Mouse (Mus musculus): Measurements from ENCODE around the gene Ptf1a. TPM values are rescaled to one million over a fixed set of nuclear protein-coding genes. Genes with fewer than 3 reads are reported as not detected.

Ptf1a gene
- polyA plus RNA-seq (2012; rRNA removed) = 0.42 and 0.65 TPM in 2 replicates

DNA sequence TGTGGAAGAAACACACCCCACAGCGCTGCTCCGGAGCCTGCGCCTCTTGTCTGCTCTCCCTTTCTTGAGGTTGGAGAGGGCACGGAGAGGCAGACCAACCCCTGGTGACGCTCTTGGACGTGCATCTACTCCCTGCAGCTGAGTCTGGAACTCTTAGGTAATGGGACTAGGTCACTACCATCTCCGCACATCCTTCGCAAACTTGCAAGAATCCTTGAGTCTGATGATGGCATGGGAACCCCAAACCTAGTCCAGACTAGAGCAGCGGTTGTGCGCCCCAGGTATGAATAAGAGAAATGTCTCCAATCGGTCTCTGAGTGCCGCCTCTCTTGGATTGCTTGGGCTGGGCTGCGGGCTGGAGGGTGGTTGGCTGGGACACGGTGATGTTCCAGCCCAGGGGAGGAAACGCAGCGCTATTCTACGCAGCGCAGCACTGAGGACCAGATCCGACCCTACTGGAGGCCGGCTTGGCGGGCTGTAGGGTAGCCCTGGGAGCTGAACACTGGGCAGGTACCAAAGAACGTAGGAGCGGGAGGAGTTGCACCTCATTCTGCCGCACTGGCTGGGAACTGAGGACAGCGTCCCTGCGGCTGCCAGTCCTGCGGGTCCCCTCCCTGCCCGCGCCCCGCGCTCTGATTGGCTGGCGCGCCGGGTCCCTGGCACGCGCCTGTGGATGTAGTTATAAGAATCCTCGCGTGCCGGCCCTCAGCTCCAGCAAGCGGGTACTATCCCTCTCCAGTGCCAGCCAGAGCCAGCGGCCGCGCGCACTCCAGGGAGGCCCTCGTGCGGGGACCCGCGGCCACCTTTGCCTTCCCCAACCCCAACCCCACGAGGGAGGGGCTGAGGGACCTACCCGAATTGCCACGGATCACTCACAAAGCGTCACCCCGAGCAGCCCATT, at the start of gene Ptf1a:
Ptf1a (plus strand) TSS at position 733 of the 901 bp plus-strand sequence.

Other genes starting within 250 kb of the Ptf1a start
- gene Armc3, start 246.4 kb upstream of the Ptf1a start, polyA plus RNA-seq (2012; rRNA removed) = 0.60 and 0.63 TPM in 2 replicates
- gene Msrb2, start 74.2 kb upstream of the Ptf1a start, polyA plus RNA-seq (2012; rRNA removed) = 7.6 and 11.5 TPM in 2 replicates
- 0.09 TPM in 1 of 2 replicates, not detected in the other for gene 4921504E06Rik, start 108.3 kb downstream of the Ptf1a start, polyA plus RNA-seq (2012; rRNA removed)
- 2.1 and 2.2 TPM in 2 replicates for gene Otud1, start 212.1 kb downstream of the Ptf1a start, polyA plus RNA-seq (2012; rRNA removed)

Measured in central nervous system, embryonic 14 days (tissue).